Mouse (Mus musculus): ENCODE results near the gene Usp2.

DNA sequence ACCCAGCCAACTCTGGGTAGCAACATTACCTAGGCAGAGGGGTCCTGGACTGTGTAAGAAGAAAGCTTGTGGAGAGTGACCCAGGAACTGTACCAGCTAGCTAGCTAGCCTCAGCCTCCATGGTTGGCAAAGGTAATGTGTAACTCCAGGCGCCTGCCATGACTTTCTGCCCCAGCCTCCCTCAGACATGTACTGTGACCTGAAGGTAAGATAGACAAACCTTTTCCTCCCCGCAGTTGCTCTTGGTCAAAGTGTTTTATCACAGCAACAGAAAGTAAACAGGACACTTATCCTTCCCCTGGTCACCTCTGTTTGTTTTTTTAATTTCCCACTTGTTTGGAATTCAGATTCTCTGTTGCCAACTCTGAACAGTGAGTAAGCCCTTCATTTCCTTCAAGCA lies 47.6 kb downstream of the Usp2 start:
- TF ChIP-seq POLR2A (IDR thresholded peaks at IDR 0.05; ENCODE audit: low read depth, low read length) (no peak), EP300 (IDR thresholded peaks at IDR 0.05; ENCODE audit: low read length) (no peak), CTCF (conservative IDR thresholded peaks at IDR 0.05 in 1 of 2, IDR thresholded peaks at IDR 0.05 in 1 of 2; ENCODE audit: low read depth in 2 of 2, low read length in 2 of 2) (no peak), POLR2AphosphoS2 (IDR thresholded peaks at IDR 0.05; ENCODE audit: low read depth, low read length) (no peak), SMC3 (IDR thresholded peaks at IDR 0.05; ENCODE audit: low read depth, low read length) (no peak), CHD2 (IDR thresholded peaks at IDR 0.05; ENCODE audit: low read length) (no peak), ELF1 (IDR thresholded peaks at IDR 0.05; ENCODE audit: low read depth, low read length) (no peak), CHD1 (IDR thresholded peaks at IDR 0.05; ENCODE audit: low read depth, low read length) (no peak), NRF1 (IDR thresholded peaks at IDR 0.05; ENCODE audit: low read depth, low read length) (no peak), MXI1 (IDR thresholded peaks at IDR 0.05; ENCODE audit: low read depth, low read length) (no peak), E2F4 (IDR thresholded peaks at IDR 0.05; ENCODE audit: insufficient replicate concordance, low read depth, low read length) (no peak), JUN (IDR thresholded peaks at IDR 0.05; ENCODE audit: insufficient read depth, low read depth, low read length) (no peak), ZC3H11A (IDR thresholded peaks at IDR 0.05; ENCODE audit: low read depth, low read length) (no peak)

All from CH12.LX (cell line).